Mouse (Mus musculus) olfactory bulb, adult 2 months (tissue): Measurements from ENCODE around the gene Ech1.
A peak's percentile ranks its signal among the peaks of the same experiment; 100 is the strongest.

ENCODE experiments used
- CTCF ChIP-seq: fragments of 200-500 bp; IDR thresholded peaks from 2 replicates; pipeline ENCODE4 v1.5.1; 2012; ENCODE audit warnings: low read depth, mild to moderate bottlenecking, low read length, moderate library complexity; ENCODE audit not compliant: insufficient read depth
- POLR2A ChIP-seq: fragments of 200-500 bp; IDR thresholded peaks from 2 replicates; pipeline ENCODE4 v1.6.1; 2012; ENCODE audit warnings: mild to moderate bottlenecking, low read depth, low read length, moderate library complexity; ENCODE audit not compliant: insufficient read depth

- peak; percentile 78 for TF ChIP-seq POLR2A
- TF ChIP-seq CTCF = no peak
These were observed 14.6 kb upstream of the Ech1 start for GRCm38 (mm10) chr7:28810107-28811066.
